8 mouse cellular contexts compared by ENCODE assay signal in genomic region chr7:126200997-126201345, GRCm38 (mm10). TPM values are rescaled to one million over a fixed set of nuclear protein-coding genes. Genes with fewer than 3 reads are reported as not detected.
DNase-seq lines count a peak whose midpoint lies in the region; ATAC-seq and TF ChIP-seq lines count a peak whose summit lies in the region.

No protein-coding gene starts in this region.

- no peak for TF ChIP-seq POLR2A in liver, adult 2 months (IDR thresholded peaks at IDR 0.05; ENCODE audit: extremely low read depth, insufficient read depth, low read length)

- no peaks in the 10 kb centered on the region for H3K27me3 ChIP-seq in liver, adult 2 months (ENCODE audit: control insufficient read depth, insufficient read depth, low read length)
- H3K27me3 ChIP-seq in embryonic facial prominence, embryonic 14.5 days (replicated peaks; ENCODE audit: control insufficient read depth, insufficient read depth, low read length) = no peaks in the 10 kb centered on the region
- no peaks in the 10 kb centered on the region for H3K27me3 ChIP-seq in limb, embryonic 11.5 days (ENCODE audit: control insufficient read depth, insufficient read depth, low read length)
- no peaks in the 10 kb centered on the region for H3K27me3 ChIP-seq in neural tube, embryonic 15.5 days (replicated peaks)

- no peak for DNase-seq in liver, adult 2 months (ENCODE audit: extremely low read depth, low read depth, low spot score)
- no peak for DNase-seq in liver
- no peak for DNase-seq in embryonic facial prominence, embryonic 14.5 days (ENCODE audit: low spot score)
- no peak for DNase-seq in limb, embryonic 11.5 days (ENCODE audit: low spot score)
- no peak for DNase-seq in adrenal gland, adult 8-10 months
- no peak for DNase-seq in right cerebral cortex, postnatal 10 days (ENCODE audit: low spot score in 2 of 2)
- DNase-seq in gastrocnemius, postnatal 14 days = no peak

- no peaks in the 10 kb centered on the region for H3K9me3 ChIP-seq in embryonic facial prominence, embryonic 14.5 days (ENCODE audit: control insufficient read depth, low read length)
- no peaks in the 10 kb centered on the region for H3K9me3 ChIP-seq in limb, embryonic 11.5 days (ENCODE audit: control insufficient read depth, low read length)
- no peaks in the 10 kb centered on the region for H3K9me3 ChIP-seq in neural tube, embryonic 15.5 days (replicated peaks)

- TF ChIP-seq CTCF in liver, adult 2 months (IDR thresholded peaks at IDR 0.05; ENCODE audit: low read depth, low read length) = no peak

- ATAC-seq in embryonic facial prominence, embryonic 14.5 days (ENCODE audit: low read depth) = no peak
- ATAC-seq in limb, embryonic 11.5 days (ENCODE audit: insufficient number of reproducible peaks, low FRiP score, low TSS enrichment, low read depth) = no peak
- no peak for ATAC-seq in neural tube, embryonic 15.5 days (ENCODE audit: low FRiP score)

- peak overlapping the region; percentile 90; the same call in 1 of the 2 replicates for H3K4me3 ChIP-seq in liver, adult 2 months (ENCODE audit: insufficient read depth, low read depth, low read length)
- peak overlapping the region; percentile 94 for H3K4me3 ChIP-seq in embryonic facial prominence, embryonic 14.5 days (ENCODE audit: low read depth, low read length)
- peak overlapping the region; percentile 96 for H3K4me3 ChIP-seq in limb, embryonic 11.5 days (ENCODE audit: low read depth, low read length)
- H3K4me3 ChIP-seq in neural tube, embryonic 15.5 days (replicated peaks) = peak overlapping the region; percentile 70

- intact Hi-C loops in gastrocnemius, postnatal 14 days (cut with DNase I; ENCODE audit: low total_unique reads) = no loop called here

- 99% methylated on average over 4 of the region's 4 CpGs for WGBS in liver, adult 2 months
- WGBS in embryonic facial prominence, embryonic 14.5 days = 90% methylated on average over 4 of the region's 4 CpGs
- 93% methylated on average over 4 of the region's 4 CpGs for WGBS in limb, embryonic 11.5 days
- WGBS in neural tube, embryonic 15.5 days = 98% methylated on average over 4 of the region's 4 CpGs

- H3K4me2 ChIP-seq in embryonic facial prominence, embryonic 14.5 days (ENCODE audit: low read depth, low read length) = peak overlapping the region; percentile 80
- peak overlapping the region; percentile 46; the same call in 1 of the 2 replicates for H3K4me2 ChIP-seq in limb, embryonic 11.5 days (ENCODE audit: low read depth, severe bottlenecking)
- H3K4me2 ChIP-seq in neural tube, embryonic 15.5 days = peak overlapping the region; percentile 74

- no peak overlapping the region for H3K9ac ChIP-seq in liver, adult 2 months (ENCODE audit: low read depth, low read length)
- no peak overlapping the region for H3K9ac ChIP-seq in embryonic facial prominence, embryonic 14.5 days (ENCODE audit: low read depth, low read length)
- H3K9ac ChIP-seq in limb, embryonic 11.5 days (ENCODE audit: low read length) = no peak overlapping the region
- no peak overlapping the region for H3K9ac ChIP-seq in neural tube, embryonic 15.5 days (replicated peaks)

- no peak overlapping the region for H3K27ac ChIP-seq in liver, adult 2 months (replicated peaks; ENCODE audit: insufficient read depth, low read depth, low read length)
- H3K27ac ChIP-seq in embryonic facial prominence, embryonic 14.5 days (replicated peaks; ENCODE audit: low read depth, low read length) = no peak overlapping the region
- no peak overlapping the region for H3K27ac ChIP-seq in limb, embryonic 11.5 days (replicated peaks; ENCODE audit: low read depth, low read length)
- H3K27ac ChIP-seq in neural tube, embryonic 15.5 days (replicated peaks) = peak overlapping the region; percentile 87; the same call in 1 of the 2 replicates

- H3K36me3 ChIP-seq in liver, adult 2 months (ENCODE audit: control insufficient read depth, insufficient read depth, low read length) = no peaks in the 10 kb centered on the region
- H3K36me3 ChIP-seq in embryonic facial prominence, embryonic 14.5 days (ENCODE audit: control insufficient read depth, insufficient read depth, low read length) = no peaks in the 10 kb centered on the region
- no peaks in the 10 kb centered on the region; the same call in 1 of the 2 replicates for H3K36me3 ChIP-seq in limb, embryonic 11.5 days (ENCODE audit: control insufficient read depth, insufficient read depth, low read length)
- H3K36me3 ChIP-seq in neural tube, embryonic 15.5 days = no peaks in the 10 kb centered on the region

- H3K79me2 ChIP-seq in liver, adult 2 months (ENCODE audit: control insufficient read depth, insufficient read depth, low read length) = peaks cover 18% of the 10 kb centered on the region

- peaks cover 5% of the 10 kb centered on the region for H3K4me1 ChIP-seq in liver, adult 2 months (ENCODE audit: control insufficient read depth, insufficient read depth, low read length)
- peaks cover 15% of the 10 kb centered on the region for H3K4me1 ChIP-seq in embryonic facial prominence, embryonic 14.5 days (ENCODE audit: control insufficient read depth, insufficient read depth, low read length)
- H3K4me1 ChIP-seq in limb, embryonic 11.5 days (ENCODE audit: control insufficient read depth, insufficient read depth, low read length) = peaks cover 4% of the 10 kb centered on the region
- peaks cover 33% of the 10 kb centered on the region for H3K4me1 ChIP-seq in neural tube, embryonic 15.5 days

RNA-seq across cellular contexts. Expression of gene Xpo6, which starts 0.7 kb away (rescaled TPM):
- total RNA-seq in liver, adult 2 months (2014; rRNA removed) = 15.0 and 25.9 TPM in 2 replicates
- polyA plus RNA-seq in liver, adult 2 months (2012; rRNA removed) = 65.5 and 79.2 TPM in 2 replicates
- polyA plus RNA-seq in embryonic facial prominence, embryonic 14.5 days (2014; fragmentation: Nextera tagmentation; extraction: Ambion mirVana) = 53.3 and 54.3 TPM in 2 replicates
- 70.0 and 76.6 TPM in 2 replicates for polyA plus RNA-seq in limb, embryonic 11.5 days (2014; fragmentation: Nextera tagmentation; extraction: Ambion mirVana)
- polyA plus RNA-seq in neural tube, embryonic 15.5 days (2015; fragmentation: Nextera tagmentation; extraction: Ambion mirVana) = 51.2 and 54.3 TPM in 2 replicates
- 100 to 1,000 TPM in 3 of 4 experiments, 10 to 100 TPM in 1; 96.9 to 142 (median 114) TPM for total RNA-seq in adrenal gland, adult 8-10 months (2022)
- 10 to 100 TPM; 16.1 to 18.9 TPM for total RNA-seq in gastrocnemius, postnatal 14 days (2021)
